Mouse (Mus musculus) cerebellum, adult 11 months (tissue): Measurements from ENCODE around the gene Pus10.
"Not testable (repeated sequence)": the region's sequence is repeated elsewhere in the genome, so short reads cannot be mapped to it uniquely, and the experiment has no call there.

Experiments used
- DNase-seq: peaks from one replicate; pipeline ENCODE4 v3.0.0; 2022

Gene Pus10

DNA sequence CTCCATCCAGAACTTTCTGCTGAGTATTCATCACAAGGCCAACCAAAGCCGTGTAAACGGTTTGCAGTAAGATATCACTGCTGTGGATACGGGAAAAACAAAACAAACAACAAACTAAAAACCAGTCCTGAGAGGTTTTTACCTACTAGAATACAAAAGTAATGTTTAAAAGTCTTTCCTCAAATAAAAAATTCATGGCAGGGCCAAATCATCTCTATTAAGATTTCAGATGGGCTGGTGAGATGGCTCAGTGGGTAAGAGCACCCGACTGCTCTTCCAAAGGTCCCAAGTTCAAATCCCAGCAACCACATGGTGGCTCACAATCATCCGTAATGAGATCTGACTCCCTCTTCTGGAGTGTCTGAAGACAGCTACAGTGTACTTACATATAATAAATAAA is 101.9 kb downstream of the Pus10 start:
- not testable (repeated sequence) for DNase-seq

DNA sequence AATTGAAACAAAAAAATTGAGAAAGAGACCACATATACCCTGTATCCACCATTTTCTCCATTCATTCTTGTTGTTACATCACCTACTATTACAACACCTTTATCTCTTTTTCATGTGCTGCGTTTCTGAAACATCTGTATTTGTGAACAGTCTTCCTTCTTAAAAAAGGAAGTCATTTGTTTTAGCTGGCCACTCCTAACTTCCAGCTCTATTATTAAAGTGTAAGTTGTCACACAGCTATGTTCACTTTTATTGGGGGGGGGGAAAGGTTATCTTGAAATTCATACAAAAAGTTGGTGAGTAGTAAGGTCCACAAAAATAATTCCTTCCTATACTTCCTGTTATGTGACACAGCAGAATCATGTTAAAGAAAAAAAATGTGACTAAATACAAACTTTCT is 102.5 kb downstream of the Pus10 start:
- DNase-seq: no peak

DNA sequence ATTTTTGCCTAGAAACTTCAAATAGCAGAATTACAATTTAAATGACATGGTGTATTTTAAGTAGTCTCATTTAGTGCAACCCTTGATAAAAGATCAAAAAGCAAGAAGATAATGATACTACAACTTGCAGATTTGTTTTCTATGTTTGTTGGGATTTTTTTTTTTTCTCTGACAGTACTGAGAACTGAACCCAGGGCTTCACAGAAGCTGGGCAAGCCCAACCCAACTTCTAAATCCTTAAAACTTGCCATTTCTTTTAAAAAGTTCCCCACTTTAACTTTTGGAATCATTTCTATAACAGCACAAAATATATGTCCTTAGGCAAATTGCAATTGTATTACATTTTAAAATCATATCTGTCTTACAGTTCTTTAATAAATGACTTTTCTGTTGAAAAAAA is 103.6 kb downstream of the Pus10 start:
- DNase-seq: no peak

DNA sequence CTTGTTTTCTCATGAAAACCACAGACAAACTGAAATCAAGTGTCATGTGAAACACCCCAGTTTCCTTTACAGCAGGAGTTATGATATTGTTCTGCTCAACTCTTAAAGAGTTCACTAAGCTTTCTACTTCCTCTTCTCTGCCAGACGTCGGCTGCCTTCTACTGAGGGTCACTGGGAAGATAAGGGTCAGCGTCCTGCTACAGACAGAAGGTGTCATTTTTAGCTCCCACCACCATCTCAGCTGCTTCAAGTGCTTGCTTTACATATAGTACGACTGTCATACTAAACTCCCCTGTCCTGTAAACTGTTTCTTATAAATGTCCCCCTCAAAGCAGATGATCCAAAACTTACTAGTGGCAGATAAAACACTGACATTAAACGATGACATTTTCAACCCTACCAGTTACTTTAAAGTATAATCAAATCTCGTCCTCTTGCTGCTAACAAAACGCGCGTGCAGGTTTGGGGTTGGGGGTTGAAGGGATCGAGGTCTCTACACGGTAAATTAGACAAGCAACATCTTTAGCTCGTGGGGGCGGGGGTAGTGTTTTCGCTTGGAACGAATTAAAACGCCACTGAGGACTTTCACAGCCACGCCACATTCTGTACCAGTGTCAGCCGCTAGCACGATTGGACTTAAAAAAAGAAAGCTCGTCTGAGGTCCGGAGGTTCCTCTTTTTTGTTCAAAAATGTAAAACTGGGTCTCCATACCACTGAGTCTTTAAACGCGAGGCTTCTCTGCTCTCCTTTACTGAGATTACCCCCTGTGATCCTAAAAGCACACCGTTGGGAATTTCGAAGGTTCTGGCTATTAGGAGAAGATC is 104.4 kb downstream of the Pus10 start:
- peak; percentile 19 for DNase-seq

DNA sequence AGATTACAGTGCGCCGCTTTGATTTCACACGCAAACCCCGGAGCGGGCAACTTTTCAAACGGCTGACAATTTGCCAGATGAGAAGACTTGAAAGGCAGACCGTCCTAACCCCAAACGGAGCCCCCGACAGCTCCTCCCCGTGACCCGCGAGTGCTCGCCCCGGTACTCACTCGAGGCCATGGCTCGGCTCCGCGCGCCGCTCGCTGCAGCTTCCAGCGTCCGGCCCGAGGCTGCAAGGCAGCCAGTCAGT is 105.0 kb downstream of the Pus10 start:
- no peak for DNase-seq

DNA sequence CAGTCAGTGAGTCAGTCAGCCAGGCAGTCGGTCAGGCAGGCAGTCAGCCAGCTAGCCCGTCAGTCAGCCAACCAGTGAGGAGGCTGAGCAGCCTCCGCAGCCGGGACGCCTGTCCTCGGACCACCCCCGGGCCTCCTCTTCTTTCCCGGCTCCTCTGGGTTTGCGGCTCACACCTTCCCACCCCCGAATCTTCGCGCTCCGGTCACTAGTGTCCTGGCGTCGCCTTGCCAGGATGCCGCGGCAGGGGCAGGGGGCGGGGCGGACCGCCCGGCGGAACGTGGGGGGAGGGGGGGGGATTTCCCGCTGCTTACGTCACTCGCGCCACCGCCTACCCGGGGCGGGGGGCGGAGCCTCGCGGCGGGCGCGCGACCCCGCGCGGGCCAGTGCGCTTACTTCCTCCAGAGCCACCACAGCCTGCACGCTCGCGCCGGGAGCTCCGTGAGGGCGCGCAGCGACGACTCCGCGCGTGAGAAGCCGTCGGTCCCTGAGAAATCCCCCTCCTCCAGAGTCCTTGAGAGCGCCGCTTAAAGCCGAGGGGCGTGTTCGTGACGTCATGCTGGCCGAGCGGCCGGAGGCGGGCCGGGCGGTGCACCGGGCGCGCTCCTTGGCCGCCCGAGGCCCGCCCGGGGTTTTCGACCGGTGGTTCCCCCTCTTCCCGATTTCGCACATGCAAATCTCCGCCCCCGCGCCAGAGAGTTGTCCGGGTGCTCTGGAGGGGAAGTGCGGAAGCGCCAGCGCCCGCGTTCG is 105.5 kb downstream of the Pus10 start, which contains the start of gene Rel:
Gene Rel, minus strand, starts transcription at position 211 of the 747 bp plus-strand sequence.
- DNase-seq: peak; percentile 90

DNA sequence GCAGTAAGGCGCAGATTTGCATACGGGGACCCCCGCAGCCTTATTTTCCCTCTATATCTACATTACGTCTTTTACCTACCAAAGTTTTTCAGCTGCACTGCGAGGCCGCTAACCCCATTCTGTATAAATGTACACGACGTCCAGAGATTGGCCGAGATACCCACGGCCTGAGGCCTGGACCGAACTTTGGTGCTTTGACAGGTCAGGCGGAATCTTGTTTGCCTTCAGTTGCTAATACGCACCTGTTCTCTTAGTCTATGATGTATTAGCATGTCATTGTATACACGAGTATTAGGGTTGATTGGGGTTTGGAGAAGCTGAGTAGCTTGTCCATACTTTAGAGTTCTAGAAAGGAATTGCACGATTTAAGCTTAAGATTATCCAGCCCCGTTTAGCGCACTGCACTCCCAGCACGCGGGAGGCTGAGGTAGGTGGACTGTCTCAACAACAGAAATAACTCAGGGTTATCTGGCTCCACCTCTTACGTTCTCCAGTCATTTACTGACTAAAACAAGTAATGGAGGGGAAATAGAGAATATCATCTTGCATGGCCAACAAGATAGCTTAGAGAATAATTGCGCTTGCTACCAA is 106.1 kb downstream of the Pus10 start:
- no peak for DNase-seq

DNA sequence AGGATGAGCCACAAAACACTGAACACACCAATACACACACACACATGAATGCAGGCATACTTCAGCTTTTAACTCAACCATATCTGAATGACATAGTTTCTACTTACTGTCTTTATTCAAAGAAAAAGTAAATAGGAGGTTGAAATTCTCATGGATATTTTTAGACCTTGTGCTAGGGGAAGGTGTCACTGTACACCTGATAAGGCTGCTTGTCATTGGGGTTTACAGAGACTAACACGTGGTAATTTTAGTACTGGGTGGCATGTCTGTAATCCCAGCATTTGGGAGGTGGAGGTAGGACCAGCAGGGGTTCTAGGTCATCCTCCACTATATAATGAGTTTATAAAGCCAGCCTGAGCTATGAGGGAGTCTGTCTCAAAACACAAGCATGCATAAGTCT is 107.0 kb downstream of the Pus10 start:
- DNase-seq: no peak

DNA sequence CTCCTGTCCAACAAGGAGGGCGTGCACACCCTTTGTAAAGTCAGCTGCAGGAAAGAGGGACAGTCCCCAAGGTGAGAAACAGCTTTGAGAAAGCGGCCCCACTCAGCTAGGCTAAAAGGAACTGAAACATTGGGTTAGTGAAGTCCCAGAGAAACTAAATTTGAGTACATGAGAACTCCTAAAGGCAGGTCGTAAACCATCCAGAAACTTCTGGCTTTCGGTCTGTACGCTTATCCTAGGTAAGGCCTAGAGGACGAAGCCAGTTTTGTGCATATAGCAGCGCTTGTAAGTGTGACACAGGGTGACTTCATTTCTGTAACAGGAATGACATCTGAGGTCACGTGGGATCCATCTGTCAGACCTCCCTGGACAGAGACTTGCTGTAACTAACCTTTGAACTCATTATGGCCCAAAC is 113.3 kb downstream of the Pus10 start:
- DNase-seq: no peak

DNA sequence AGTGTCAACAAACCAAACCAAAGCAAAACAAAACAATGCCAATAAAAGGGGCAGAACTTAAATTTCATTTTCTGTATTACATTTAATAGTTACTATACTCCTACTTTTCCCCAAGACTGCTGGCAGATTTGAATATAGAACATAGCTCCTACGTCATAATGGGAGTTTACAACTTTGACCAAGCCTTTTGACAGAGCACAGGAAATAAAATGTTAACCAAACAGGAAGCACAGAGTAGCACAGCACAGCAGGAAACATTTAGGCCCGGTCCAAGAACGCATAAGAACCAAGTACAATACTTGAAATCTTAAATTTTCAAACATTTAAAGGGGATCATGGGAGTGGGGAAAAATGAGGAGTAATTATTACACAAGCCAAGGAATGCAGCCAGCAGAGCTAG is 116.6 kb downstream of the Pus10 start:
- DNase-seq: no peak
